Mouse (Mus musculus): ENCODE results near the gene Gm20388.
"Not testable (repeated sequence)": the region's sequence is repeated elsewhere in the genome, so short reads cannot be mapped to it uniquely, and the experiment has no call there.

DNA sequence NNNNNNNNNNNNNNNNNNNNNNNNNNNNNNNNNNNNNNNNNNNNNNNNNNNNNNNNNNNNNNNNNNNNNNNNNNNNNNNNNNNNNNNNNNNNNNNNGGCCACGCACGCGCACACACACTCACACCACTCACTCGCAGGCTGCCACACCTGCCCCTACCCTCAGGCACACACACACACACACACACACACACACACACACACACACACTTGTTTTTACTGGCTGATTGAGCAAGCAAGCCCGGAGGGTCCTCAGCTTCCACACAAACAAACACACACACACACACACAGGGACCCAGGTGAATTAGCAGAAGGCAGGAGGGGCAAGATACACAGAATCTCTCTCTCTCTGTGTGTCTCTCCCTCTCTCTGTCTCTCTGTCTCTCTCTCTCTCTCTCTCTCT is 3702.0 kb downstream of the Gm20388 start:
- TF ChIP-seq POLR2A, CTCF (IDR thresholded peaks at IDR 0.05; ENCODE audit: extremely low read depth, insufficient read depth, low read length): not testable (repeated sequence)

Data from cortical plate, adult 2 months (tissue).